Mouse (Mus musculus): ENCODE results near the gene Olfr498.

Gene Olfr498

GRCm38 (mm10) chr7:108465026-108465425, at the start of gene Olfr498:
Gene Olfr498 (plus strand): TSS chr7:108465326.
- DNase-seq (ENCODE audit: low spot score) = no peak

- no peak for DNase-seq (ENCODE audit: low spot score)
Measured at GRCm38 (mm10) chr7:108420121-108420520, 45.0 kb upstream of the Olfr498 start, which contains the start of gene Olfr497. Gene Olfr497 (plus strand): TSS chr7:108420421.
